24 mouse cellular contexts compared by ENCODE assay signal in genomic region chr12:106676566-106676965, GRCm38 (mm10).
DNase-seq lines count a peak whose midpoint lies in the region; ATAC-seq and TF ChIP-seq lines count a peak whose summit lies in the region.
"Had no signal": no experiment of that assay in that cellular context is flagged by ENCODE, and none has a peak within 500 bp of the region (broad histone marks: within the 10 kb centered on the region; RNA-seq: fewer than 3 reads in every experiment).

No protein-coding gene starts in this region.

- no peak for TF ChIP-seq CTCF in brain, embryonic 14.5 days (IDR thresholded peaks at IDR 0.05; ENCODE audit: borderline replicate concordance, extremely low read depth, insufficient read depth, insufficient read length)

- H3K27me3 ChIP-seq in embryonic facial prominence, embryonic 10.5 days (replicated peaks; ENCODE audit: low read depth, poor library complexity, severe bottlenecking) = peaks cover 11% of the 10 kb centered on the region; the same call in 1 of the 2 replicates
- peaks cover 16% of the 10 kb centered on the region; the same call in 1 of the 2 replicates for H3K27me3 ChIP-seq in limb, embryonic 13.5 days
- H3K27me3 ChIP-seq: neural tube, embryonic 13.5 days had no signal

- H3K27ac ChIP-seq in embryonic facial prominence, embryonic 10.5 days (replicated peaks) = no peak overlapping the region; the same call in 1 of the 2 replicates
- H3K27ac ChIP-seq in limb, embryonic 13.5 days = no peak overlapping the region
- H3K27ac ChIP-seq: gastrocnemius, adult 2 months; hindbrain, embryonic 10.5 days; intestine, embryonic 15.5 days; midbrain, embryonic 13.5 days; neural tube, embryonic 13.5 days had no signal

- H3K9ac ChIP-seq in limb, embryonic 13.5 days = no peak overlapping the region
- H3K9ac ChIP-seq: intestine, embryonic 15.5 days; midbrain, embryonic 13.5 days; neural tube, embryonic 13.5 days had no signal

- H3K36me3 ChIP-seq in embryonic facial prominence, embryonic 10.5 days (replicated peaks) = no peaks in the 10 kb centered on the region
- no peaks in the 10 kb centered on the region for H3K36me3 ChIP-seq in limb, embryonic 13.5 days
- H3K36me3 ChIP-seq: hindbrain, embryonic 10.5 days; intestine, embryonic 15.5 days; midbrain, embryonic 13.5 days; neural tube, embryonic 13.5 days had no signal

- DNase-seq in brain, embryonic 14.5 days (ENCODE audit: low read depth) = peak; percentile 41
- DNase-seq in embryonic facial prominence, embryonic 10.5 days (ENCODE audit: low spot score) = peak; percentile 21
- peak; percentile 86 for DNase-seq in forelimb bud, embryonic 11.5 days (ENCODE audit: low read depth, low spot score)
- no peak for DNase-seq in ovary, postnatal 36 days (ENCODE audit: low spot score)
- no peak for DNase-seq in thymus, postnatal 14 days
- DNase-seq in urinary bladder, adult 18-20 months (ENCODE audit: low spot score in 2 of 2) = no peak
- DNase-seq: adrenal gland, postnatal 25 days; B cell, adult 2 months; cerebellum, adult 18-20 months; cerebellum, postnatal 25 days; gastrocnemius, adult 2 months; heart, postnatal 14 days; kidney, adult 8-10 months; kidney, postnatal 10 days; lung, postnatal 4 days; right cerebral cortex, postnatal 14 days had no signal

- H3K9me3 ChIP-seq in embryonic facial prominence, embryonic 10.5 days = no peaks in the 10 kb centered on the region
- H3K9me3 ChIP-seq in limb, embryonic 13.5 days = no peaks in the 10 kb centered on the region
- H3K9me3 ChIP-seq: hindbrain, embryonic 10.5 days; intestine, embryonic 15.5 days; midbrain, embryonic 13.5 days; neural tube, embryonic 13.5 days had no signal

- H3K4me2 ChIP-seq in limb, embryonic 13.5 days (replicated peaks) = no peak overlapping the region
- H3K4me2 ChIP-seq: intestine, embryonic 15.5 days; liver, embryonic 11.5 days; midbrain, embryonic 13.5 days; neural tube, embryonic 13.5 days had no signal

- WGBS in embryonic facial prominence, embryonic 10.5 days = 64% methylated on average over 7 of the region's 7 CpGs
- WGBS in limb, embryonic 13.5 days = 12% methylated on average over 7 of the region's 7 CpGs

- H3K4me3 ChIP-seq in embryonic facial prominence, embryonic 10.5 days = no peak overlapping the region
- H3K4me3 ChIP-seq in limb, embryonic 13.5 days = no peak overlapping the region
- H3K4me3 ChIP-seq: gastrocnemius, adult 2 months; hindbrain, embryonic 10.5 days; intestine, embryonic 15.5 days; midbrain, embryonic 13.5 days; neural tube, embryonic 13.5 days had no signal

- peak; percentile 89 for ATAC-seq in limb, embryonic 13.5 days (ENCODE audit: low FRiP score, low read depth)
- ATAC-seq: forebrain, embryonic 14.5 days; hindbrain, embryonic 16.5 days; intestine, embryonic 15.5 days; midbrain, embryonic 13.5 days had no signal

- peaks cover 28% of the 10 kb centered on the region for H3K4me1 ChIP-seq in embryonic facial prominence, embryonic 10.5 days
- peaks cover 33% of the 10 kb centered on the region for H3K4me1 ChIP-seq in limb, embryonic 13.5 days

- no peak for TF ChIP-seq POLR2A in brain, embryonic 14.5 days (IDR thresholded peaks at IDR 0.05; ENCODE audit: borderline replicate concordance, extremely low read depth, insufficient read depth, insufficient read length, poor library complexity, severe bottlenecking)

Comparison
In these comparisons a context has a peak if more than half of its experiments do, and no peak if none do; other contexts are left out.
1. DNase-seq: peak in brain, embryonic 14.5 days (single experiment), embryonic facial prominence, embryonic 10.5 days (single experiment) and forelimb bud, embryonic 11.5 days (single experiment); none in ovary, postnatal 36 days (single experiment), thymus, postnatal 14 days (single experiment) and urinary bladder, adult 18-20 months (0 of 2).